Mouse (Mus musculus): ENCODE results near the gene Krt83. TPM values are rescaled to one million over a fixed set of nuclear protein-coding genes. Genes with fewer than 3 reads are reported as not detected.
"Not testable (repeated sequence)": the region's sequence is repeated elsewhere in the genome, so short reads cannot be mapped to it uniquely, and the experiment has no call there.

Gene Krt83
- not detected in 2 replicates for polyA plus RNA-seq (2015; fragmentation: Nextera tagmentation; extraction: Ambion mirVana)

- H3K36me3 ChIP-seq = no peaks in the 10 kb centered on the region
- H3K27me3 ChIP-seq = no peaks in the 10 kb centered on the region
- ATAC-seq (ENCODE audit: low FRiP score, low read depth) = no peak
- no peak within 1 kb of the TSS for H3K4me2 ChIP-seq (replicated peaks)
- peaks cover 14% of the 10 kb centered on the region for H3K4me1 ChIP-seq
- WGBS = 53% methylated on average over 6 of the region's 6 CpGs
- no peaks in the 10 kb centered on the region for H3K9me3 ChIP-seq
- no peak within 1 kb of the TSS for H3K27ac ChIP-seq
- H3K9ac ChIP-seq = no peak within 1 kb of the TSS
- H3K4me3 ChIP-seq = no peak within 1 kb of the TSS
Measured at GRCm38 (mm10) chr15:101491431-101491830, at the start of gene Krt83. TSS of gene Krt83 (minus strand) at chr15:101491512.

- Histone ChIP-seq H3K9ac (no peak overlapping the region), H3K27me3 (peaks cover 20% of the 10 kb centered on the region), H3K4me3 (no peak overlapping the region), H3K4me1 (peaks cover 36% of the 10 kb centered on the region), H3K27ac (no peak overlapping the region), H3K36me3 (no peaks in the 10 kb centered on the region), H3K4me2 (replicated peaks) (no peak overlapping the region), H3K9me3 (no peaks in the 10 kb centered on the region; the same call in 1 of the 2 replicates)
- no peak for ATAC-seq (ENCODE audit: low FRiP score, low read depth)
- 43% methylated on average over 4 of the region's 4 CpGs for WGBS
Measured at GRCm38 (mm10) chr15:101538580-101538900, 47.2 kb upstream of the Krt83 start.

GRCm38 (mm10) chr15:101537864-101538579, 46.7 kb upstream of the Krt83 start:
- peak; percentile 22; the same call in 1 of the 2 replicates for ATAC-seq (ENCODE audit: low FRiP score, low read depth)

GRCm38 (mm10) chr15:101536054-101536850, 44.9 kb upstream of the Krt83 start:
- no peak; the same call in 1 of the 2 replicates for ATAC-seq (ENCODE audit: low FRiP score, low read depth)
- no peak overlapping the region for H3K27ac ChIP-seq
- no peaks in the 10 kb centered on the region for H3K36me3 ChIP-seq
- H3K4me2 ChIP-seq (replicated peaks) = no peak overlapping the region
- peaks cover 30% of the 10 kb centered on the region for H3K27me3 ChIP-seq
- 58% methylated on average over 9 of the region's 9 CpGs for WGBS
- H3K9me3 ChIP-seq = no peaks in the 10 kb centered on the region; the same call in 1 of the 2 replicates
- H3K9ac ChIP-seq = no peak overlapping the region
- H3K4me3 ChIP-seq = no peak overlapping the region
- peaks cover 26% of the 10 kb centered on the region for H3K4me1 ChIP-seq

More at GRCm38 (mm10) chr15:101537864-101538579, 46.7 kb upstream of the Krt83 start:
- H3K4me1 ChIP-seq = peaks cover 36% of the 10 kb centered on the region
- H3K9me3 ChIP-seq = no peaks in the 10 kb centered on the region; the same call in 1 of the 2 replicates
- no peak overlapping the region for H3K4me3 ChIP-seq
- H3K9ac ChIP-seq = no peak overlapping the region
- 33% methylated on average over 7 of the region's 7 CpGs for WGBS
- no peak overlapping the region for H3K4me2 ChIP-seq (replicated peaks)
- H3K27me3 ChIP-seq = peaks cover 20% of the 10 kb centered on the region
- H3K36me3 ChIP-seq = no peaks in the 10 kb centered on the region
- H3K27ac ChIP-seq = no peak overlapping the region; the same call in 1 of the 2 replicates

GRCm38 (mm10) chr15:101532720-101533119, 41.4 kb upstream of the Krt83 start, which contains the start of gene Krt84:
TSS of gene Krt84 (minus strand) at chr15:101532820.
- ATAC-seq (ENCODE audit: low FRiP score, low read depth) = no peak
- no peak within 1 kb of the TSS for H3K4me3 ChIP-seq
- H3K27ac ChIP-seq = no peak within 1 kb of the TSS
- no peak within 1 kb of the TSS for H3K4me2 ChIP-seq (replicated peaks)
- H3K9me3 ChIP-seq = no peaks in the 10 kb centered on the region
- peaks cover 9% of the 10 kb centered on the region; the same call in 1 of the 2 replicates for H3K4me1 ChIP-seq
- no peak within 1 kb of the TSS for H3K9ac ChIP-seq
- no peaks in the 10 kb centered on the region for H3K36me3 ChIP-seq
- peaks cover 49% of the 10 kb centered on the region for H3K27me3 ChIP-seq
- 57% methylated on average over 7 of the region's 7 CpGs for WGBS

- Histone ChIP-seq H3K4me2 (replicated peaks) (no peak overlapping the region), H3K27me3 (peaks cover 44% of the 10 kb centered on the region), H3K27ac (no peak overlapping the region), H3K4me3 (no peak overlapping the region), H3K36me3 (no peaks in the 10 kb centered on the region), H3K9ac (no peak overlapping the region), H3K9me3 (no peaks in the 10 kb centered on the region), H3K4me1 (no peaks in the 10 kb centered on the region)
- WGBS = 70% methylated on average over 4 of the region's 4 CpGs
- no peak for ATAC-seq (ENCODE audit: low FRiP score, low read depth)
Measured at GRCm38 (mm10) chr15:101522556-101523232, 31.4 kb upstream of the Krt83 start.

GRCm38 (mm10) chr15:101519792-101520191, 28.5 kb upstream of the Krt83 start:
- ATAC-seq (ENCODE audit: low FRiP score, low read depth) = no peak
- no peak overlapping the region for H3K9ac ChIP-seq
- no peak overlapping the region for H3K4me3 ChIP-seq
- no peak overlapping the region for H3K4me2 ChIP-seq (replicated peaks)
- H3K27ac ChIP-seq = no peak overlapping the region
- 20% methylated on average over 2 of the region's 2 CpGs for WGBS
- H3K9me3 ChIP-seq = no peaks in the 10 kb centered on the region
- H3K36me3 ChIP-seq = no peaks in the 10 kb centered on the region
- no peaks in the 10 kb centered on the region for H3K4me1 ChIP-seq
- peaks cover 27% of the 10 kb centered on the region for H3K27me3 ChIP-seq

- H3K27ac ChIP-seq; ATAC-seq (ENCODE audit: low FRiP score, low read depth); H3K4me1 ChIP-seq; H3K9me3 ChIP-seq; H3K36me3 ChIP-seq; H3K9ac ChIP-seq; H3K4me2 ChIP-seq (replicated peaks); H3K4me3 ChIP-seq: not testable (repeated sequence)
- peaks cover 15% of the 10 kb centered on the region for H3K27me3 ChIP-seq
- 71% methylated on average over 2 of the region's 2 CpGs for WGBS
Measured at GRCm38 (mm10) chr15:101517161-101517560, 25.8 kb upstream of the Krt83 start, which contains the start of gene Gm49425. TSS of gene Gm49425 (minus strand) at chr15:101517261.

GRCm38 (mm10) chr15:101508247-101508646, 16.9 kb upstream of the Krt83 start:
- no peaks in the 10 kb centered on the region for H3K9me3 ChIP-seq
- H3K9ac ChIP-seq = no peak overlapping the region
- 0 out of 2 replicates have a peak, but pooled peaks cover 5% of the 10 kb centered on the region for H3K4me1 ChIP-seq
- no peak overlapping the region for H3K4me2 ChIP-seq (replicated peaks)
- no peaks in the 10 kb centered on the region for H3K36me3 ChIP-seq
- H3K4me3 ChIP-seq = no peak overlapping the region
- no peak for ATAC-seq (ENCODE audit: low FRiP score, low read depth)
- H3K27me3 ChIP-seq = peaks cover 14% of the 10 kb centered on the region; the same call in 1 of the 2 replicates
- 71% methylated on average over 9 of the region's 9 CpGs for WGBS
- H3K27ac ChIP-seq = no peak overlapping the region

GRCm38 (mm10) chr15:101506896-101507758, 15.8 kb upstream of the Krt83 start:
- no peak for ATAC-seq (ENCODE audit: low FRiP score, low read depth)
- H3K27me3 ChIP-seq = peaks cover 14% of the 10 kb centered on the region; the same call in 1 of the 2 replicates
- H3K9me3 ChIP-seq = no peaks in the 10 kb centered on the region
- no peaks in the 10 kb centered on the region for H3K36me3 ChIP-seq
- no peak overlapping the region for H3K4me3 ChIP-seq
- WGBS = 50% methylated on average over 14 of the region's 14 CpGs
- no peak overlapping the region for H3K4me2 ChIP-seq (replicated peaks)
- 0 out of 2 replicates have a peak, but pooled peaks cover 5% of the 10 kb centered on the region for H3K4me1 ChIP-seq
- no peak overlapping the region for H3K9ac ChIP-seq
- no peak overlapping the region for H3K27ac ChIP-seq

GRCm38 (mm10) chr15:101497181-101497580, 5.9 kb upstream of the Krt83 start:
- Histone ChIP-seq H3K27ac (no peak overlapping the region), H3K9me3 (no peaks in the 10 kb centered on the region), H3K4me2 (replicated peaks) (no peak overlapping the region), H3K4me3 (no peak overlapping the region), H3K4me1 (peaks cover 21% of the 10 kb centered on the region), H3K36me3 (no peaks in the 10 kb centered on the region), H3K27me3 (peaks cover 6% of the 10 kb centered on the region; the same call in 1 of the 2 replicates), H3K9ac (no peak overlapping the region)
- 64% methylated on average over 2 of the region's 2 CpGs for WGBS
- no peak for ATAC-seq (ENCODE audit: low FRiP score, low read depth)
